Mouse (Mus musculus): ENCODE results near the gene Fgfr2.

DNA sequence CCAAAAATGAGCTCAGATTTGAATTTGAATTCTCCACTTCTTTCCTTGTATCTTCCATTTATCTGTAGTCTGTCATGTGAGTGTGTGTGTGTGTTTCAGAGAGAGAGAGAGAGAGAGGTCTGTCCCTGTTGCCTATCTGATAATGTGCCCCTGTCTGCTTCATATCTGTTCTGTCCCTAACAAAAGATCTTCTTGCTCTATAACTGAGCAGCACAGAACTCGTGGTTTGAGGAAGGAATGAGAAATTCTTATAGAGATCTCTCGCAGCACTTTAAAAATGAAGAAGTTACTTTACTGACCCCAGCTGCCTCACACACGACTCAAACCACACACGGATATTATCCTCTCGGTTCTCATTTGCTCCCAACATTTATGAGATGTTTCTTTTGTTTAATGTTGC, 735.6 kb downstream of the Fgfr2 start:
- TF ChIP-seq POLR2A (IDR thresholded peaks at IDR 0.05; ENCODE audit: control insufficient read depth, low read depth, low read length) (no peak), CTCF (IDR thresholded peaks at IDR 0.05; ENCODE audit: control insufficient read depth, insufficient read depth, insufficient replicate concordance, low read depth, low read length) (no peak)
